Mouse (Mus musculus) cerebellum, adult 8-10 months (tissue): ENCODE data around the gene Ces2c.
"Not testable (repeated sequence)": the region's sequence is repeated elsewhere in the genome, so short reads cannot be mapped to it uniquely, and the experiment has no call there.

Source experiments
- DNase-seq: peaks from one replicate; pipeline ENCODE4 v3.0.0; 2022

The Ces2c gene

GRCm38 (mm10) chr8:104846831-104847230 is at the start of gene Ces2c:
Gene Ces2c, plus strand, starts transcription at chr8:104847068.
- no peak for DNase-seq

- no peak for DNase-seq
Observed at GRCm38 (mm10) chr8:104799385-104799784, 47.5 kb upstream of the Ces2c start.

GRCm38 (mm10) chr8:104806127-104806526 is 40.7 kb upstream of the Ces2c start:
- no peak for DNase-seq

GRCm38 (mm10) chr8:104808542-104809413 is 38.1 kb upstream of the Ces2c start:
- DNase-seq: peak; percentile 33

- DNase-seq: no peak
Observed at GRCm38 (mm10) chr8:104809436-104809835, 37.4 kb upstream of the Ces2c start.

GRCm38 (mm10) chr8:104826912-104827311 is 20.0 kb upstream of the Ces2c start:
- DNase-seq: no peak

GRCm38 (mm10) chr8:104828221-104828620 is 18.6 kb upstream of the Ces2c start:
- no peak for DNase-seq

GRCm38 (mm10) chr8:104831440-104831839 is 15.4 kb upstream of the Ces2c start, which contains the start of gene Ces2b:
Gene Ces2b, plus strand, starts transcription at chr8:104831572.
- no peak for DNase-seq

GRCm38 (mm10) chr8:104841360-104842078 is 5.3 kb upstream of the Ces2c start:
- no peak for DNase-seq

GRCm38 (mm10) chr8:104847741-104848462 is 1.0 kb downstream of the Ces2c start:
- DNase-seq: no peak

- DNase-seq: not testable (repeated sequence)
Observed at GRCm38 (mm10) chr8:104866844-104867531, 20.1 kb downstream of the Ces2c start.

- DNase-seq: not testable (repeated sequence)
Observed at GRCm38 (mm10) chr8:104868876-104869275, 22.0 kb downstream of the Ces2c start.

- DNase-seq: not testable (repeated sequence)
Observed at GRCm38 (mm10) chr8:104886223-104886926, 39.5 kb downstream of the Ces2c start.

GRCm38 (mm10) chr8:104901746-104902145 is 54.9 kb downstream of the Ces2c start:
- DNase-seq: no peak
